Mouse (Mus musculus) lung, adult 2 months (tissue): ENCODE measurements around the gene 1600014C23Rik.

ENCODE experiments used
- CTCF ChIP-seq: fragments of 200-500 bp; IDR thresholded peaks from 2 replicates; pipeline ENCODE4 v1.5.1; 2011; ENCODE audit warnings: mild to moderate bottlenecking, low read length, control low read depth; ENCODE audit not compliant: insufficient read depth
- POLR2A ChIP-seq: fragments of 200-500 bp; IDR thresholded peaks from 2 replicates; pipeline ENCODE4 v1.6.1; 2011; ENCODE audit warnings: low read depth, mild to moderate bottlenecking, control low read depth, low read length, borderline replicate concordance; ENCODE audit errors: extremely low read depth

GRCm38 (mm10) chr17:45734333-45734732 lies 689 bp upstream of the 1600014C23Rik start:
- TF ChIP-seq CTCF = no peak
- no peak for TF ChIP-seq POLR2A
